17 mouse cellular contexts compared by ENCODE assay signal in genomic region chr4:94144901-94145801, GRCm38 (mm10).
DNase-seq lines count a peak whose midpoint lies in the region; ATAC-seq and TF ChIP-seq lines count a peak whose summit lies in the region.
"Had no signal": no experiment of that assay in that cellular context is flagged by ENCODE, and none has a peak within 500 bp of the region (broad histone marks: within the 10 kb centered on the region; RNA-seq: fewer than 3 reads in every experiment).

No protein-coding gene starts in this region.

- no peak for TF ChIP-seq CTCF in brain, embryonic 14.5 days (IDR thresholded peaks at IDR 0.05; ENCODE audit: borderline replicate concordance, extremely low read depth, insufficient read depth, insufficient read length)

- H3K36me3 ChIP-seq in forebrain, embryonic 11.5 days (ENCODE audit: control insufficient read depth, insufficient read depth, low read length), result no peaks in the 10 kb centered on the region
- H3K36me3 ChIP-seq in hindbrain, embryonic 16.5 days (ENCODE audit: control insufficient read depth, insufficient read depth, low read length), result no peaks in the 10 kb centered on the region
- H3K36me3 ChIP-seq in neural tube, embryonic 15.5 days, result no peaks in the 10 kb centered on the region
- H3K36me3 ChIP-seq: embryonic facial prominence, embryonic 12.5 days; limb, embryonic 10.5 days had no signal

- TF ChIP-seq POLR2A in brain, embryonic 14.5 days (IDR thresholded peaks at IDR 0.05; ENCODE audit: borderline replicate concordance, extremely low read depth, insufficient read depth, insufficient read length, poor library complexity, severe bottlenecking), result no peak

- no peak overlapping the region for H3K27ac ChIP-seq in forebrain, embryonic 11.5 days (ENCODE audit: low read depth, low read length)
- no peak overlapping the region for H3K27ac ChIP-seq in hindbrain, embryonic 16.5 days (ENCODE audit: low read depth, low read length)
- H3K27ac ChIP-seq in neural tube, embryonic 15.5 days (replicated peaks), result no peak overlapping the region; the same call in 1 of the 2 replicates
- H3K27ac ChIP-seq: embryonic facial prominence, embryonic 12.5 days; kidney, postnatal 0 days; limb, embryonic 10.5 days; macrophage had no signal

- no peaks in the 10 kb centered on the region for H3K27me3 ChIP-seq in forebrain, embryonic 11.5 days (ENCODE audit: control insufficient read depth, insufficient read depth, low read length)
- no peaks in the 10 kb centered on the region for H3K27me3 ChIP-seq in hindbrain, embryonic 16.5 days (replicated peaks; ENCODE audit: control insufficient read depth, insufficient read depth, low read length)
- no peaks in the 10 kb centered on the region for H3K27me3 ChIP-seq in neural tube, embryonic 15.5 days (replicated peaks)
- H3K27me3 ChIP-seq: embryonic facial prominence, embryonic 12.5 days had no signal

- H3K9ac ChIP-seq in forebrain, embryonic 11.5 days (ENCODE audit: low read length), result no peak overlapping the region
- no peak overlapping the region for H3K9ac ChIP-seq in hindbrain, embryonic 16.5 days (ENCODE audit: low read depth, low read length)
- no peak overlapping the region for H3K9ac ChIP-seq in neural tube, embryonic 15.5 days (replicated peaks)
- H3K9ac ChIP-seq: embryonic facial prominence, embryonic 12.5 days had no signal

- H3K9me3 ChIP-seq in forebrain, embryonic 11.5 days (ENCODE audit: control insufficient read depth, low read length), result no peaks in the 10 kb centered on the region
- H3K9me3 ChIP-seq in hindbrain, embryonic 16.5 days (ENCODE audit: control insufficient read depth, low read length), result no peaks in the 10 kb centered on the region
- H3K9me3 ChIP-seq in neural tube, embryonic 15.5 days (replicated peaks), result no peaks in the 10 kb centered on the region
- H3K9me3 ChIP-seq: embryonic facial prominence, embryonic 12.5 days; limb, embryonic 10.5 days had no signal

- peak overlapping the region; percentile 16; the same call in 1 of the 2 replicates for H3K4me2 ChIP-seq in forebrain, embryonic 11.5 days (ENCODE audit: low read depth, low read length, severe bottlenecking)
- H3K4me2 ChIP-seq in hindbrain, embryonic 16.5 days (ENCODE audit: low read length), result no peak overlapping the region
- no peak overlapping the region for H3K4me2 ChIP-seq in neural tube, embryonic 15.5 days
- H3K4me2 ChIP-seq: embryonic facial prominence, embryonic 12.5 days; liver, embryonic 11.5 days had no signal

- peak; percentile 57 for ATAC-seq in forebrain, embryonic 11.5 days (replicated peaks; ENCODE audit: low FRiP score)
- ATAC-seq in hindbrain, embryonic 16.5 days, result peak; percentile 68; the same call in 1 of the 2 replicates
- ATAC-seq in neural tube, embryonic 15.5 days (ENCODE audit: low FRiP score), result 0 out of 2 replicates have a peak, but pooled peaks have one; percentile 39
- no peak for ATAC-seq in CD4-positive, CD25-positive, alpha-beta regulatory T cell, adult 4 months
- ATAC-seq: intestine, postnatal 0 days had no signal

- DNase-seq in brain, embryonic 14.5 days (ENCODE audit: low read depth), result peak; percentile 72
- DNase-seq in forebrain, embryonic 11.5 days (ENCODE audit: low spot score), result no peak
- DNase-seq in urinary bladder, postnatal 36 days (ENCODE audit: low spot score in 2 of 2), result no peak
- no peak for DNase-seq in Muller cell, postnatal 12 days (ENCODE audit: inconsistent ontology term)
- DNase-seq: cerebellum, adult 11 months; heart, postnatal 4 days; lung, adult 2 months; right cerebral cortex, adult 18-20 months had no signal

- 31% methylated on average over 7 of the region's 7 CpGs for WGBS in forebrain, embryonic 11.5 days
- 29% methylated on average over 7 of the region's 7 CpGs for WGBS in hindbrain, embryonic 16.5 days
- 31% methylated on average over 7 of the region's 7 CpGs for WGBS in neural tube, embryonic 15.5 days

- no peaks in the 10 kb centered on the region for H3K4me1 ChIP-seq in forebrain, embryonic 11.5 days (replicated peaks; ENCODE audit: control insufficient read depth, insufficient read depth, low read length)
- H3K4me1 ChIP-seq in hindbrain, embryonic 16.5 days (ENCODE audit: control insufficient read depth, insufficient read depth, low read depth, low read length), result no peaks in the 10 kb centered on the region; the same call in 1 of the 2 replicates
- peaks cover 11% of the 10 kb centered on the region; the same call in 1 of the 2 replicates for H3K4me1 ChIP-seq in neural tube, embryonic 15.5 days
- H3K4me1 ChIP-seq: embryonic facial prominence, embryonic 12.5 days; limb, embryonic 10.5 days had no signal

- H3K4me3 ChIP-seq in forebrain, embryonic 11.5 days (ENCODE audit: low read depth, low read length), result no peak overlapping the region
- no peak overlapping the region for H3K4me3 ChIP-seq in hindbrain, embryonic 16.5 days (ENCODE audit: low read length)
- no peak overlapping the region for H3K4me3 ChIP-seq in neural tube, embryonic 15.5 days (replicated peaks)
- H3K4me3 ChIP-seq: embryonic facial prominence, embryonic 12.5 days; limb, embryonic 10.5 days had no signal
